Mouse (Mus musculus): Measurements from ENCODE around the gene Wdr37.

Wdr37 gene

GRCm38 (mm10) chr13:8839937-8840336 lies 31.8 kb downstream of the Wdr37 start:
- no peak for DNase-seq (ENCODE audit: low read depth)

GRCm38 (mm10) chr13:8839111-8839510 lies 32.6 kb downstream of the Wdr37 start:
- DNase-seq (ENCODE audit: low read depth) = no peak

- DNase-seq (ENCODE audit: low read depth) = no peak
Observed at GRCm38 (mm10) chr13:8838394-8838793, 33.3 kb downstream of the Wdr37 start.

GRCm38 (mm10) chr13:8834573-8834972 lies 37.1 kb downstream of the Wdr37 start:
- DNase-seq (ENCODE audit: low read depth) = no peak

GRCm38 (mm10) chr13:8831546-8832251 lies 40.0 kb downstream of the Wdr37 start:
- peak; percentile 77 for DNase-seq (ENCODE audit: low read depth)

GRCm38 (mm10) chr13:8830696-8831095 lies 41.0 kb downstream of the Wdr37 start:
- no peak for DNase-seq (ENCODE audit: low read depth)

- no peak for DNase-seq (ENCODE audit: low read depth)
Observed at GRCm38 (mm10) chr13:8829784-8830183, 41.9 kb downstream of the Wdr37 start.

- DNase-seq (ENCODE audit: low read depth) = no peak
Observed at GRCm38 (mm10) chr13:8828946-8829345, 42.8 kb downstream of the Wdr37 start.

GRCm38 (mm10) chr13:8823546-8823945 lies 48.2 kb downstream of the Wdr37 start:
- DNase-seq (ENCODE audit: low read depth) = no peak

- DNase-seq (ENCODE audit: low read depth) = no peak
Observed at GRCm38 (mm10) chr13:8823120-8823519, 48.6 kb downstream of the Wdr37 start.

GRCm38 (mm10) chr13:8822201-8822600 lies 49.5 kb downstream of the Wdr37 start:
- DNase-seq (ENCODE audit: low read depth) = no peak

GRCm38 (mm10) chr13:8805931-8806330 lies 65.8 kb downstream of the Wdr37 start:
- DNase-seq (ENCODE audit: low read depth) = no peak

- DNase-seq (ENCODE audit: low read depth) = no peak
Observed at GRCm38 (mm10) chr13:8800576-8800975, 71.1 kb downstream of the Wdr37 start.

- DNase-seq (ENCODE audit: low read depth) = no peak
Observed at GRCm38 (mm10) chr13:8793217-8793616, 78.5 kb downstream of the Wdr37 start.

GRCm38 (mm10) chr13:8785185-8785584 lies 86.5 kb downstream of the Wdr37 start:
- DNase-seq (ENCODE audit: low read depth) = peak; percentile 76

GRCm38 (mm10) chr13:8784308-8785061 lies 87.2 kb downstream of the Wdr37 start:
- DNase-seq (ENCODE audit: low read depth) = no peak

- peak; percentile 57 for DNase-seq (ENCODE audit: low read depth)
Observed at GRCm38 (mm10) chr13:8783686-8784307, 87.9 kb downstream of the Wdr37 start.

GRCm38 (mm10) chr13:8782636-8783035 lies 89.1 kb downstream of the Wdr37 start:
- DNase-seq (ENCODE audit: low read depth) = no peak

- peak; percentile 85 for DNase-seq (ENCODE audit: low read depth)
Observed at GRCm38 (mm10) chr13:8780441-8780840, 91.3 kb downstream of the Wdr37 start.

- no peak for DNase-seq (ENCODE audit: low read depth)
Observed at GRCm38 (mm10) chr13:8770616-8771015, 101.1 kb downstream of the Wdr37 start.

GRCm38 (mm10) chr13:8769654-8770227 lies 102.0 kb downstream of the Wdr37 start:
- no peak for DNase-seq (ENCODE audit: low read depth)

GRCm38 (mm10) chr13:8760940-8761339 lies 110.8 kb downstream of the Wdr37 start:
- no peak for DNase-seq (ENCODE audit: low read depth)

All from naive thymus-derived CD4-positive, alpha-beta T cell, adult 2 months (primary cell).